Mouse (Mus musculus) induced T-regulatory cell, adult 2 months (primary cell): ENCODE data around the gene Hint2.
A peak's percentile ranks its signal among the peaks of the same experiment; 100 is the strongest.

Source experiments
- DNase-seq: peaks from one replicate; pipeline ENCODE4 v3.0.0-alpha.2; 2012; ENCODE audit warnings: low read depth

Gene Hint2

DNA sequence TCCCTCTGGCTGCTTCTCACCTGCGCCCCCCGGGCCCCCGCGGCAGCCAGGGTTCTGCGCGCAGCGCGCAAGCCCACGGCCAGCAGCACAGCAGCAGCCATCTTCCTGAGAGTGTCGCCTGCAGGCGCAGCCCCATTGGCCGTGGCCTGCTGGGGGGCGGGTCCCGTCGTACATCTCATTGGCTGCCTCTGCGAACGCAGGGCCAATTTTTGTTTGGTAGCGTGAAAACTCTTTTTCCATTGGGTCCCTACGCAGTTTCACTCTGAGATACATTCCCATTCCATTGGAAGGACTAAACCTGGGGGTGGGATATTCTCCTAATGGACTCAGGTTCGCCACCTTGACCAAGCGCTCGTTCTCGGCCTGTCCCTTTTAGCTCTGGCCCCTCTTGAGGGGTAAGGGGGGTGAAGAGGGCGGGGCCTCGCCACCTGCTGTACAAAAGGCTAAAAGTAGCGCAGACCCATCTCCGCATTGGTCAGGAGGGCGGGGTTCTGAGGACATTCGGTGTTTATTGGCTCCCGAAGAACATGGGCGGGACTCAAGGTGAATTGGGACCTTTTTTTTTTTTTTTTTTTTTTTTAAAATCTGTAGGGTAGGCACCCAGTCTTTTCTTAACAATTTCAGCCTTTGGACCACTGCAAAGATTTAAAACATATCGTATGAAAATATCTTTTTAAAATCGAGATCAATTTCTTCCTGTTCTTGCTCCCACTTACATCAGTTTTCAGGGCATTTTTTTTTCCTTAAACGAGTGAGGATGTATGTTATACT is at the start of gene Hint2:
Hint2 (minus strand) TSS at position 128 of the 771 bp plus-strand sequence.
- peak; percentile 96 for DNase-seq

DNA sequence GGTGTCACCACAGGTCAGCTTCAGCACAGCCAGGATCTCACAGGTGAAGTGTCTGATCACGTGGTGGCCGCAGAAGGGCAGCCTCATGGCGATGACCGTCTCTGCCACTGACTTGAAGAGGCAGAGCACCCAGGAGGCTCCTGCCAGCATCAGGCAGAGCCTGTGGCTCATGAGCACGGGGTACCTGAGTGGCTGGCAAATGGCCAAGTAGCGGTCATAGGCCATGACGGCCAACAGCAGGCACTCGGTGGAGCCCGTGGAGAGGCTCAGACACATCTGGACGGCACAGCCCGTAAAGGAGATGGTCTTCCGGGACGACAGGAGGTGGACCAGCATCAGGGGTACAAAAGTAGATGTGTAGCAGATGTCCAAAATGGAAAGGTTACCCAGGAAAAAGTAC is 49.7 kb upstream of the Hint2 start:
- no peak for DNase-seq

DNA sequence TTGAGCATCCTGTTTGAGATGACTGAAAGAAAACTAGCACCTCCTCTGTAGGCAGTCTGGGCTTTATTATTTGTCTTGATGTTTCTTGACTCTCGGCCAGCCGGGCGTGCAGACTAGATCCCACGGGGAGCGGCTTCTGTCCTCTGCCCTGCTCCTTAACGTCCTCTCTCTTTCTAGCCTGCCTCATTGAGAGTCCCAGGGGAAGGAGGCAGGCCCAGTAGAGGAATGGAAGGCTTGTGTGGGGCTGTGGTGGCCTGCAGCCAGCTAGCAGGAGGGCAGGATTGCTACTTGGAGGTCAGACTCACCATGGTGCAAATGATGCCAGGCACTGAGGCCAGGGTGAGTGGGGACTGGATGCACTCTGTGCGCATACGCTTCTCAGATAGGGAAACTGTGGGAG is 47.6 kb upstream of the Hint2 start:
- DNase-seq = no peak

DNA sequence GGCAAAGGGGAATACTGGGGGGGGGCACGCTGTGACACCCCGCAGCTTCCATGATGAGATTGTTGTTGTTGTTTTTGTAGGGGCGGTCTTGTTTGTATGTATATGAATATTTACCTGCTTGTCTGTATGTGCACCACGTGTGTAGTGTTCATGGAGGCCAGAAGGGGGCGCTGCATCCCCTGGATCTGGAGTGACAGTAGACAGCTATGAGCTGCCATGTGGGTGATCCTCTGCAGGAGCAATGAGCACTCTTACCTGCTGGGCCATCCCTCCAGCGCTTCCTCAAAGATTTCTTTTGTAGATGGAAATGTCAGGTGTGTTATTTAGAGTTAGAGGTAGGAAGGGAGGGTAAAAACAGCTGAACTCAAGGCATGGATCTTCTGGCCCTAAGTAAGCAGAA is 47.2 kb upstream of the Hint2 start:
- peak; percentile 29 for DNase-seq

DNA sequence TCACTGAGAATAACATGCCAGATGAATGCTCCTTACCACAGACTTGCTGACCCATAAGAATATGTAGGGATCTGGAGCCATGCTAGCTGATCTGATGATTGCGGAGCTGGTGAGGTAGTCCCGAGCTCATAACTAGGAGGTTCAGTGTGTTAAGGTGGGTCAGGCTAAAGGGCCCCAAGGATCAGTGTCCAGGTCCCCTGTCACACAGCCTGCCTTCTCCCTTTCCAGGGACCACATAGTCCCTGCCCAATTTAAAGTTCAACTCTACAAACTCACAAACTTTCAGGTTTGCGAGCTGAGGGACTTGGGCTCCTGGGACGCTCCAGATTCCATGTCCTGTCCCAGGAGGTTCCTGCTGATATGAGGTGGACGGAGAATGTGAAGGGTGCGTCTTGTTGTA is 44.4 kb upstream of the Hint2 start, which contains the start of gene Olfr70:
Olfr70 (minus strand) TSS at position 101 of the 400 bp plus-strand sequence.
- no peak for DNase-seq

DNA sequence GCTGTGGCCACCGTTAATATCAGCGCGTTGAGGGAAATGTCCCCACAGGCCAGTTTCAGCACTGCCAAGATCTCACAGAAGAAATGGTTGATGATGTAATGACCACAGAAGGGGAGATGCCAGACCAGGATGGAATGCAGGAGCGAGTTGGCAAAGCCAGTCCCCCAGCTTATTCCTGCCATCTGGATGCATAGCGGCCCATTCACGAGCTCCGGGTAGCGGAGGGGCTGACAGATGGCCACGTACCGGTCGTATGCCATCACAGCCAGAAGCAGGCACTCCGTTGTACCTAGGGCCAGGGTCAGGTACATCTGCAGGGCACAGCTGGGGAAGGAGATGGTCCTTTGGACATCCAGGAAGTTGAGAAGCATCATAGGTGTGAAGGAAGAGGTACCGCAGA is 40.3 kb upstream of the Hint2 start:
- no peak for DNase-seq

DNA sequence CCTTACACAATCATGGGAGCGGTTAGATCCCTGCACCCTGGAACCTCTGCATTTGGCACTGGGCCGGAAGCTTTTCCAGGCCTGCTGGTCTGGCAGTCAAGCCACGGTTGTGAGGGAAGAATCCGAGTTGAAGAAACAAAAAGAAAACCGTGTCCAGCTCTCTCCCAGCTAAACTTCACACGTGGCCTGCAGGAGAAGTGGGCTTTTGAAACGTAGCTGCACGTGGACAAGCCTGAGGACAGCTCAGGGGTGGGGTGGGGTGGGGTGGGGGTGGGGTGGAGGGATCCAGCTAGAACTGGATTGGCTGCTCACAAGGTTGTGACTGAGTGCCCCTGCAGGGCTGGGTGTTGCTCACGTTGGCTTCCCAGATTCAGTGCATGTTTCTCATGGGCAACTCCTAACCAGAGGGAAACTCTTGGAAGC is 39.0 kb upstream of the Hint2 start:
- DNase-seq = no peak

DNA sequence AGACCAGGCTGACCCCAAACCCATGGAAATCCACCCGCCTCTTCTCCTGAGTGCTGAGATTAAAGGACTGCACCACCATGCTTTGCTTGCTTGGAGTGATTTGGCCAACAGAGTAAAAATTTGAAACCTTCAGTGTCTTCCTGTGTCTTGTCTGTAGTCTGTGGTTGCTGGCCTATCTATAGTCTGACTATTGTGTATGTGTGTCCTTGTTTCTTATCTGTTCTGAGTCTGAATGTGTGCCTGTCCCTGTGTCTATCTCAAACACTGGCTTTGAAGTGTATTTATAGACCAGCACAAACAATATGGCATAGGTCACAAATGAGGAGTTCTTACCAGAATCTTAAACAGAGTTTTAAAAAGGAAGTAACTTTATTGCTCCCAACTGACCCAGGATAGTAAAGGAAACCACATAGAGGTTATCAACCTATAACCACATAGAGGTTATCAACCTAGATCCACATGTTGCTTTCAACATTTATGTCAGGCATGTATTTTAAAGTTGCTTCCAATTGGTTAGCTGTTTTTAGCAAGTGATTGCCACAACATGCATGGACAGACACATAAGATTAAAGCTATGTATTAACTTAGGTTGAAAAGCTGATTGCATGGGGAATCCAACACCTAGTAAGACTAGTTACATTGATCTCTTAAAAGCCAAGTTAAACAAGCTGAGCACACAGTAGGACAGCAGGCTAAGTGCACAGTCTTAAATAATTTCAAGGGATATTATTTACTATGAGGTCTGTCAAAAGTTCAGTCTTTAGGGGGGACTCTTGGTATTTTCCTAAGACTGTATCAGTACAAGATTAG is 38.4 kb upstream of the Hint2 start:
- no peak for DNase-seq

DNA sequence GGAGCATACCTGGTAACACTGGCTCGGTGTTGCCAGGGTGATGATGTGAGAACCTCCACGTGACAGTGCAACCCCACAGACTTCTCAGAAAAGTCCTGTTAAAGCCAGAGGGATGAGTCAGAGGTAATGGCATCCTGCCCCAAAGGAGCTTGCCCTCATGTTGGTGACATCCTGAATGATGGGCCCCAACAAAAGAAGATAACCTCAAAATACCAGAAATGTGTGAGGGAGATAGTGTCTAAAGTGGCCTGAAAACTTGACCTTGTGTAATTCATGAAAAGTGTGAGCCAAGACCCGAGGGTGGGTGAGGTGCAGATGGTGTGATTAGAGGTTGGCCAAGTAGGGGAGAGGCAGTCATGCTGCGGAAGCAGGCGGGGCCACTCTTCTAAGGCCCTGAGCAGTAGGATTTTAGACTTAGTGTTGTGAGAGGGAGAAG is 37.6 kb upstream of the Hint2 start:
- no peak for DNase-seq

DNA sequence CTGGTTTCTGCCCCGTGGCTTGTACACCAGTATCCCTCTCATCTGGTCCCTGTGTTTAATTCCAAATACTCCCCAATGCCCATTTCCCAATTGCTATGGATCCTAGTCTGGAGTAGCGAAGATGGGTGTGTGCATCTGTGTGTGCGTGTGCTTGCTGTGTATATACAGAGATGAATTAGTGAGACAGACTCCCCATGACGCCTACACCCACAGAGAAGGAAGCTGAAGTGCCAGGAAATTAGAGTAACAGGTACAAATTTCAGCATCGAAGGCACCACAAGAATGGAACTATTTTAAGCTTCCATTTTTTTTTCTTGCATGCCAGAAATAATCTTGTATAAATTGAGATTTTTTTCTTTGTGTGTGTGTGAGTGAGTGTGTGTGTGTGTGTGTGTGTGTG is 34.8 kb upstream of the Hint2 start:
- DNase-seq = no peak

DNA sequence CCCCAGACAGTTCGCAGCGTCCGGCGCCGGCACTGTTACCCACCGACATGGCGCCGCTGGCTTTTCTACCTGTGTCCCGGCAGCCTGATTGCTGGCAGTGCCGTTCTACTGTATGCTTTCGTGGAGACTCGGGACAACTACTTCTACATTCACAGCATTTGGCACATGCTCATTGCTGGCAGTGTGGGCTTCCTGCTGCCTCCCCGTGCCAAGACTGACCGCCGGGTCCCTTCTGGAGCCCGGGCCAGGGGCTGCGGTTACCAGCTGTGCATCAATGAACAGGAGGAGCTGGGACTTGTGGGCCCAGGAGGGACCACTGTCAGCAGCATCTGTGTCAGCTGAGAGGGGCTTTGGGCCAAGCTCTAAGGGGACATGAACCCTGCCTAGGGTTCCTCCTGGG is 33.8 kb upstream of the Hint2 start:
- no peak for DNase-seq

DNA sequence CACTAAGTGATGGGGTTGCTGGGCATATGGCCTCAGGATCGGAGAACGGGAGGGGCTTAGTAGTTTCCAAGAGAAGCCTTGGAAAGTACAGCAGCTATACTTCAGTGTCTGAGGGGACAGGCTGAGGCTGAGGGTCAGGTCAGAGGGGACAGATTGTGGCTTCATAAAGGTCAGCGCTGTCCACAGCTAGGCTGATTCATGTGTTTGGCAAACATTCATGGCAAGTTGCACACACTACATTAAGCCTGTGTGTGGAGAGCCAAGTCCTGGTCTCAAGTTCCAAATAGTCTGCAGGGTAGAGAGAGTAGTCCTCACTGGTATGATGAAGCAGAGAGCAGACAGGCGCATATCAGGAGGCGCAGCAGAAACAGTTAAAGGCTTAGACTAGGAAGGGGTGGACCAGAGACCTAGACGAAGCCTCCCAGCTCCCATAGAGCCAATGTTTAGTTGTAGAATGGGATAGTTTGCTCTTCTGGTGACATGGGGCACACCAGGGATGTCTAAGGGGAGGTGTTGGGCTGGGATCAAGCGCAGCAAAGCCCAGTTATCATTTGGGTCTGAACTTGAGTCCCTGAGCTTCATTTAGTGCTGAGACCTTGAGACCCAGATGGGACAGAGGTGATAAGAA is 23.3 kb upstream of the Hint2 start:
- no peak for DNase-seq

DNA sequence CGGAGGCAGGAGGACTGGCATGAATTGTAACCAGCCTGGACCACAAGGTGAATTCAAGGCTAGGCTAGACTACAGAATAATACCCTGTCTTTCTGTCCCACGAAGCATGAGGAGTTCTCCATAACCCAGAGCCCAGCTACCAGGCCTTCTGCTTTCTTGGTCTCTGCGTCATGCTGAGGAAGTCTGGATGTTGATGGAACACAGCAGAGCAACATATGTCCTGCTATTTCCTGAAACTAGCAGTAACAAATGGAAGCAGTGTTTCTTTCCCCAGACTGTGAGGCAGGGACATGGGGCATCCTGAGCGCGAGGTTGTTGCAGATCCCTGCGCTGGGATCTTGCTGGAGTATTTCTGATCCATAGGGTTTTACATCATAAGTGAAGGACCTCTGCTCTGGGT is 22.3 kb upstream of the Hint2 start:
- no peak for DNase-seq

DNA sequence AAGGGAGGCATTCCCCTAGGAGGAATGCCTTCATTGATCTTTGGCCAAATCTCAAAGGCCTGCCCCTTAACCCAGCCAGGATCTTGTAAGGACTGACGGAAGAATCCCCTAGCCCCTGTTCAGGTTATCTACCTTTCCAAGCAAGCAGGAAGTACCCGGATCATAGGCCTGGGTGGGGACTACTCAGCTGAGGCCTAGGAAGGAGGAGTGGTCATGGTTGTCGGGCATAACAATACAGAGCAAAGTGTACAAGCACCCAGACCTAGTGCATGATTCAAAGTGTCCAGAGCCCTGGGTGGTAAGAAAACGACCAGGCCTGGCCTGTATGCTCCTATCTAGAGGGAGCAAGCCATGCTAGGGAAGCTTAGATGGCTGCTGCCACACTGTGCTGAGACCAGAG is 19.3 kb upstream of the Hint2 start:
- no peak for DNase-seq

DNA sequence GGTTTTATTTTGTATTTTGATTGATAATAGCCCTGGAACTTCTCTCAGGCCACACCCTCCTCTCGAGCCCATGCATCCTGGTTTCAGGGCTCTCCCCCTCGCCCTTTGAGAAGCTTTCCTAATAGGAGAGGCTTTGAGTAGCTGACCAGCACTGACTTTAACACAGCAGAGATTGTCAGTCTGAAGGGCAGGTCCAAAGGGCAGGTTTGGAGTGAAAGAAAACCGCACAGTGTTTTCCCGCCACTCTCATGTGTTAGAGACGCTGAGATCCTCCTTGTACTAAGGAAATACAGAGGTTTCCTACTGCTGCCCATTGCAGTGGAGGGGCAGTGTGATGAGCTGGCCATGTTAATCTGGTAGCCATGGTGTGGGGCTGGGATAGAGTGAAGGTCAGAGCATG is 18.7 kb upstream of the Hint2 start:
- DNase-seq = no peak

DNA sequence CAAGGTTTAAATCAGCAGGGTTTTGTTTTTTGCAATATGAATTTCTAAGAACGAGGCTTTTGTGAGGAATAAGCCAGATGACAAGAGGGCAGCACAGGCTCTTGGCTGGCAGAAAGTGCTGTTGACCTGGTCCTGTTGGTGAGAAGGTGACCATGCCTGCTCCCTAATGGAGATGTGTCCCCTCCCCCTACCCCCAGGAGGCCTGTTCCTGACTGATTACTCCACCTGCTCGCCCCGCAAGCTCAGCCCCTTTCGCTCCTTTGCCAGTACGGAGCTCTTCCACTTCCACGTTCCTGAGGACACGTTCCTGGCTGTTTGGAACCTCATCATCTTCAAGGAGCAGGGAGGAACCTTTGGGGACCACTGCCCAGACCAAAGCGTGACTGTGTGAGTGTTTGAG is 17.4 kb upstream of the Hint2 start:
- DNase-seq = no peak

DNA sequence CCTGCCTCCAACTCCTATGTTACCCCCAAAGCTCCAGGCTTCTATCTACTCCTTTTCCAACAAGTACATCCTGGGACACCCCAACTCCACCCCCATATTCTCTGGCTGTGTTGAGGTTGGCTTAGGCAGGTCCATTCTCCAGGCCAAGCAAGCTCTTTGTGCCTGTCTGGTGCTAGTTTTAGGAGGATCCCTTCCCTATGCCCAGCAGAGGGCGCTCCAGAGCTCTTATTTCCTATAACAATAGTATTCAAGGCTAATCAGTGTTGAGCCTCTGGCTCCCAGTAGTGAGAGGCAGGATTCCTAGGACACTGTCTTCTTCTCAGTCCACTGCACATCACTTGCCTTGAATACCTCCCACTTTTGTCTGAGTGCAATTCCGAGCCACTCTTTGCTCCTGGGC is 15.8 kb upstream of the Hint2 start:
- peak; percentile 92 for DNase-seq

DNA sequence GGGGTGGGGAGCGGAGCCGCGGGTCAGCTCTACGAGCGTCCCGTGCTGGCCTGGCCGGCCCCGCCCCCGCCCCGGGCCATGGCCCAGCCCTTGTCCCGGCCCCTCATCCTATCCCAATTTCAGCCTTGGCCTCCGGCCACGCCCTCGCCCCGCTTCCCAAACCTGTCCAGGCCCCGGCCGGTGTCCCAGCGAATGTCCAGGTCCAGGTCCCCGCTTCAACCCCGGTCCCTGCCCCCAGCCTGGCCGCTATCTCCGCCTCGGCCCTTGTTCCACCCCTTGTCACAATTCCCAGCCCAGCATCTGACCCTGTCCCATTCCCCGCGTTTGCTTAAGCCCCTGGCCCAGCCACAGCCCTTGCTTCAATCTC is 13.1 kb upstream of the Hint2 start:
- DNase-seq = no peak

DNA sequence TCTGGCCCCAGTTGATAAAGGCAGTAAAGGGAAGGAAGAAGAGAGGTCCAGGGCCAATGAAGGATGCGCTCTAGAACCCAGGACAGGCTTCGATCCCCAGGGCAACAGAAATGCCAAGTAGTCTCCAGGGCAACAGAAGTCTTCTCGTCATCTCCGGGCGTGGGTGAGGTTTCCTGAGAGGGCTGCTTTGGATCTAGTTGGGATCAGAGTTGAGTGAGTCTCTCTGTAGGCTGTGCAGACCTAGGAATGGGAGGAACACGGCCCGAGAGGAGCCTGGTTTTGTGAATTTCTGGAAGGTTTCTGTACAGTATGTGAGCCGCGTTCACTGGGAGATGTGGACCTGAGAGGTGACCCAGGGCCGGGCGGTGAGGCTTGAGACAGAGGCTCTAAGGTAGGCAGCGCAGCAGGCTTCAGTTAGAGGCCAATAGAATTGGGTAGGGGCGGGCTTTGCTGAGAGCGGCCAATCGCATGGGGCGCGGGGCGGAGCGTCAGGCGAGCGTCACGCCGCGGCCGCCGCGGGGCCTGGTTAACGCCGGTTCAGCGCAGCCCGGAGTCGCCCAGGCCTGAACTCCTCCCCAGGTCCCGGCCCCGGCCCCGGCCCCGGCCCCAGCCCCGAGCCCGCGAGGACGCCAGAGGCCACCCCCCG is 12.6 kb upstream of the Hint2 start, which contains the start of the genes Tmem8b and Fam221b:
Tmem8b (plus strand) TSS at position 190 of the 646 bp plus-strand sequence.
Fam221b (minus strand) TSS at position 364 of the 646 bp plus-strand sequence.
- peak; percentile 92 for DNase-seq

DNA sequence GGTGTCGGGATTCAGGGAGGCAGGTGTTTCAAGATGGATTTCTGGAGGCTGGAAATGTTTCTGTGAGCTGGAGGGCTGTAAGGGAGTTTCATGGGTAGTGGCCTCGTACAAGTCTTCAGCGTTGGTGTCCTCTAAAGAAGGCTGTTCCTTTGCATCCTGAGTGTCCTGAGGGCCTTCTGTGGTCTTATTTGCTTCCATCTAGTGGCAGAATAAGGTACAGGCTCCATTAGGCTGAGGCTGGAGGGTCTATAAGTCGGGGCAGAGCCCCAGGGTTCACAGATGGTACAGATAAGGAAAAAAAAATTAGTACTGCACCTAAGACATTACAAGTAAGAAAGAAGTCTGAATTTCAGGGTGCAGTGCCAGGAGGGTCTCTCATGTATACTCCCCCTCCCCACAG is 10.1 kb upstream of the Hint2 start:
- peak; percentile 49 for DNase-seq

DNA sequence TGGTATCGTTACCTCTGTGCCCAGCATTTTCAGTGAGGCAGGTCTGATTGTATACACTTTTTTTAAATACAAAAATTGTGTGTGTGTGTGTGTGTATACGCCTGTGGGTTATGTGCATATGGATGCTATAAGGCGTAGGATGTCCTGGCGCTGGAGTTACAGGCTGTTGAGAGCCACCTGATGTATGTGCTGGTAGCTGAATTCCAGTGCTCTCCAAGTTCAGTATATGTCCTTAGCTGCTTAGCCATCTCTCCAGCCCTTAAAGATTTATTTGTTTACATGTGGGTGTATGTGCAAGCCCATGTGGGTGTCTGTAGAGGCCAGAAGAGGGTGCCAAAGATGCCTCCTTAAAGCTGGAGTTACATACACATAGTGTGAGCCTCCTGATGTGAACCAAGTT is 880 bp upstream of the Hint2 start:
- peak; percentile 28 for DNase-seq

DNA sequence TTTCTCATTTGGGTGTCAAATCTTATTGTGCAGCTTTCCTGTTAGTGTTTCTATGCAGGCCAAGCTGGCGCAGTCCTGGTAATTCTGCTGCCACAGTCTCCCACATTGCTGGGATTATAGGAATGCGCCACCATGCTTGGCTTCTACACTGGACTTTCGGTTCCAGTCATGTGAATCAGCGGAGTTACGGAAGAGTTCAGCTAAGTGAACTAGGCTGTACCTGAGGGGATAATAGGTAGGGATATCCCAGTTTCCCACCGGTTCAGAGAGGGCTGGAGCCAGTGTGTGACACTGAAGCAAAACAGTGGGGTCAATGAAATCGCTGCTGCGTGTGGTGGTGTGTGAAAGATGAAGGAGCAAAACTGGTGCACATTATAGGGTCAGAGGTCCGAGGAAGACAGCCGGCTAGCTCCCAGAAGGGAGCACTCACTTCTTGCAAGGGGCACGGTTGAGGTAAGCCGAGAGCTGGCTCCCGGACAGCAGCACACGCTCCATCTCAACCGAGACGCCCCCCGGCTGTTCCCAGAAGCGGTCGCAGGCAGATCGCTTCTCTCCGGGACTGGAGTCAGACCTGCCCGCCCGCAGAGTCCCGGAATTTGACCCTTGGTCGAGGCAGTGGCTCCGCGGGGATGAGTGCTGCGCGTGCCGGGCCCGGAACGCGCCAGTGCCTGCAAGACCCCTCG is 469 bp downstream of the Hint2 start:
- no peak for DNase-seq
